Comparison of ENCODE assay signal across 26 mouse cellular contexts in genomic region chr1:157467866-157468265, GRCm38 (mm10).
"Had no signal": no experiment of that assay in that cellular context is flagged by ENCODE, and none has a peak within 500 bp of the region (broad histone marks: within the 10 kb centered on the region; RNA-seq: fewer than 3 reads in every experiment).

No protein-coding gene starts in this region.

- ATAC-seq: hindbrain, postnatal 0 days; intestine, embryonic 16.5 days; liver, embryonic 12.5 days had no signal

- DNase-seq: gastrocnemius, postnatal 14 days; gastrocnemius, postnatal 36 days; heart, adult 11 months; heart, adult 2 months; heart, postnatal 14 days; heart, postnatal 36 days; kidney, adult 11 months; kidney, adult 2 months; kidney, adult 9 months; kidney, postnatal 14 days; kidney, postnatal 36 days; layer of hippocampus, adult 9-11 months; layer of hippocampus, postnatal 36 days; left cerebral cortex, postnatal 4 days had no signal

- H3K27ac ChIP-seq: heart, adult 2 months; heart, embryonic 13.5 days; heart, embryonic 15.5 days; hindbrain, embryonic 13.5 days; hindbrain, embryonic 15.5 days; hindbrain, postnatal 0 days; kidney, embryonic 15.5 days; kidney, postnatal 0 days; limb, embryonic 13.5 days; limb, embryonic 15.5 days; liver, embryonic 12.5 days; liver, embryonic 14.5 days had no signal

- H3K4me3 ChIP-seq: heart, adult 2 months; heart, embryonic 13.5 days; heart, embryonic 15.5 days; hindbrain, embryonic 13.5 days; hindbrain, embryonic 15.5 days; kidney, embryonic 15.5 days; limb, embryonic 13.5 days; limb, embryonic 15.5 days; liver, embryonic 12.5 days had no signal
